Mouse (Mus musculus) heart, adult 9 months (tissue): ENCODE measurements around the gene Chd4.
A peak's percentile ranks its signal among the peaks of the same experiment; 100 is the strongest.

Experiments used
- DNase-seq, 2 experiments: peaks; one replicate each; pipeline ENCODE4 v3.0.0; 2022; ENCODE audit warnings: low spot score in 2 of 2

Chd4 gene

GRCm38 (mm10) chr6:125090341-125091085 is 5.3 kb upstream of the Chd4 start:
- no peak for DNase-seq

GRCm38 (mm10) chr6:125092372-125092771 is 3.4 kb upstream of the Chd4 start:
- no peak for DNase-seq

- DNase-seq: no peak
Measured at GRCm38 (mm10) chr6:125094843-125095242, 938 bp upstream of the Chd4 start.

GRCm38 (mm10) chr6:125096279-125096596 is 457 bp downstream of the Chd4 start:
- no peak for DNase-seq

GRCm38 (mm10) chr6:125096597-125097345 is 990 bp downstream of the Chd4 start:
- peak; percentile 65 to 67 for DNase-seq

GRCm38 (mm10) chr6:125097346-125097689 is 1.5 kb downstream of the Chd4 start:
- DNase-seq: no peak

GRCm38 (mm10) chr6:125097951-125098350 is 2.2 kb downstream of the Chd4 start:
- DNase-seq: no peak

GRCm38 (mm10) chr6:125098513-125098912 is 2.7 kb downstream of the Chd4 start:
- peak in 1 of 2 experiments; percentile 13 for DNase-seq

GRCm38 (mm10) chr6:125099421-125099971 is 3.7 kb downstream of the Chd4 start:
- DNase-seq: peak; percentile 50 to 57

GRCm38 (mm10) chr6:125101444-125101843 is 5.7 kb downstream of the Chd4 start:
- no peak for DNase-seq

- DNase-seq: no peak
Measured at GRCm38 (mm10) chr6:125104223-125104622, 8.4 kb downstream of the Chd4 start.

- no peak for DNase-seq
Measured at GRCm38 (mm10) chr6:125107705-125108104, 11.9 kb downstream of the Chd4 start.

GRCm38 (mm10) chr6:125109371-125109770 is 13.6 kb downstream of the Chd4 start:
- no peak for DNase-seq

- peak in 1 of 2 experiments; percentile 29 for DNase-seq
Measured at GRCm38 (mm10) chr6:125110927-125111326, 15.1 kb downstream of the Chd4 start.

GRCm38 (mm10) chr6:125112553-125112952 is 16.8 kb downstream of the Chd4 start:
- DNase-seq: no peak

GRCm38 (mm10) chr6:125119387-125119786 is 23.6 kb downstream of the Chd4 start:
- DNase-seq: no peak

- DNase-seq: no peak
Measured at GRCm38 (mm10) chr6:125128724-125129123, 32.9 kb downstream of the Chd4 start.

- no peak for DNase-seq
Measured at GRCm38 (mm10) chr6:125129710-125130402, 34.1 kb downstream of the Chd4 start.

GRCm38 (mm10) chr6:125131302-125132156 is 35.7 kb downstream of the Chd4 start, which contains the start of gene Nop2:
Nop2 (plus strand) TSS chr6:125131909.
- DNase-seq: peak; percentile 76 to 81

- no peak for DNase-seq
Measured at GRCm38 (mm10) chr6:125132470-125132869, 36.7 kb downstream of the Chd4 start.

- DNase-seq: no peak
Measured at GRCm38 (mm10) chr6:125137002-125137671, 41.4 kb downstream of the Chd4 start.
